Mouse (Mus musculus) heart, postnatal 4 days (tissue): ENCODE results near the gene Taok2. TPM values are rescaled to one million over a fixed set of nuclear protein-coding genes. Genes with fewer than 3 reads are reported as not detected.
A peak's percentile ranks its signal among the peaks of the same experiment; 100 is the strongest.

Experiments used
- DNase-seq: peaks from one replicate; pipeline ENCODE4 v3.0.0; 2021
- total RNA-seq, 2 experiments: library from RNA; stranded (reverse); gene quantifications; 2 replicates each; pipeline ENCODE4 v1.2.3; 2021

Gene Taok2
- total RNA-seq, 2 experiments from 2014 or later = 65.0 to 66.5 TPM

DNA sequence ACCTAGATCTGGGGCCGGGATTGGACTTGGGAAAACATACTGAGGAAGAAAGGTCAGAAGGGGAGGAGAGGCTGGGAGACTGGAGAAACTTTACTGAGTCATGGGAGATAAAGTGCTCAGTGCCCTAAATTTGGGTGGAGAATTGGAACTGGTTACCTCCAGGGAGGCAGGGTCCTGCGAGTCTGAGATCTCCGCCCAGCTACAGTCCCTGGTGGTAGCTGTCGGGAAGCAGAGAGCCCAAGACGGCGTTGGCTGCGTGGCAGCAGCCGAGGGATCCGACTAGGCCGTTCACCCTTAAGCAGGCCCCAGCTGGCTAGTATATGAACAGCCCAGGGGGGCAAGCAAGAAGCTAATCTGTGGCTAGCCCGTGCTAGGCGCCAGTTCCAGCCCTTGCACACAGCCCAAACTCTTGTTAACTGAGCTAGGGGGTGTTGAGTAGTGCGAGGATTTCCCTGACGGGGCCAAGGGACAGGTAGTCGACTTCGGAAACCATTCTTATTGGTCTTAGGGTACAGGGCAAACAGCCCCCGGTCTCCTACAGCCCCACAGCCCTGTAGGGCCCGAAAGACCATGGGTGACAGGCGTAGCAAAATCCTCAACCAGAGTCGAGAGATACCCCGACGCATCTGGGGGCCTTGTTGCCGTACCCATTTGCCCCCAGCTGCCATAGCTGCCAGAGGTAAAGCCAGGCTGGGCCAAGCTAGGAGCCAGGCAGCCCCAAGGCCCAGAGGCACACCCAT, 14.6 kb downstream of the Taok2 start:
- DNase-seq = no peak

DNA sequence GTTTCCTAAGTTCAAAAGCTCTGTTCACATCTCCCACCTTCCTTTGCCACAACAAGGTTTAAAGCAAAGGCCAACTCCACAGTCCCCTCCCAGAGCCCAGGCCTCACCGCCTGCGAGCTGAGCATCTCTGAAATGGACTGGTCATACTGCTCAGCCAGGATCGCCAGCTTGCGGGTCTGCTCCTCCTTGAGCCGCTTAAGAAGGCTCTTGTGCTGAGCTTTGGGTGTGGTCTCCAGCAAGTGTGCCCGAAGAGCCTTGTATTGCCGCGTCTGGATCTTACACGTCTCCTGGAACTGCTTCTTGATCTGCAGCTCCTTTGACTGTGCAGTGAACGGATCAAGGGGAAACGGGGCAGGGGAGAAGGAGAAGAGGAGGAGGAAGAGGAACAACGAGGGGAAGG, 16.5 kb downstream of the Taok2 start:
- no peak for DNase-seq

DNA sequence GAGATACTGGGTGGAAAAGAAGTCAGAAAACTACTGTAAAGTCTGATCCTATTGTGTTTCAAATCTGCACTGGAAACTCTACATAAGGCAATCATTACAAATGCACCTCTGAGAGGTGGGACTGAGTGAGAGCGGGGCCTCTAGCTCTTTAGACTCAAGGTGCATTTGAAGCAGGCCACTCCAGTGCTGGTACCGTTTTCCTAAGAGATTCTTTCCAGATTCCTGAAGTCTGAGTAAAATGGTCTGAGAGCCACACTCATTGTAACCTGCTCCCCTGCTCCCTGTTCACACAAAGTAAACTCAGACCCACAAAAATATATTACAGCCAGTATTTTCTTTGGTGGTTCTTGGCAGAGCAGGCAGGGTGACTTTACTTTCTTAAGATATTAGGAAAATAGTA, 17.0 kb downstream of the Taok2 start:
- DNase-seq = no peak

DNA sequence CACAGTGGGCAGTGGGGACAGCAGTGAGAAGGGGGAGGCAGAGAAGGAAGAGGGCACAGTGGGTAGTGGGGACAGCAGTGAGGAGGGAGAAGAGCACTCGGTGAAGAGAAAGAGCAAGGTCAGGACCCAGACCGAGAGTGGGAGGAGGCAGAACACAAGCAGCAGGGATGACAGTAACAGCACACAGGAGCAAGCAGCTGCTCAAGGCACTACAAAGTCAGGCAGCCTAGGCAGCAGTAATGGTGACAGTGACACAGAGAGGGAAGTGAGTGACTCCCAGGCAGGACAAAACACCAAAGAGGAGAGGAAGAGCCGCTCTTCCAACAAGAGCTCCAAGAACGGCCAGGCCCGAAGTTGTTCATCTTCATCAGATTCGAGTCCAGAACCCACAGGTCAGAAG, 20.7 kb downstream of the Taok2 start:
- DNase-seq = no peak

DNA sequence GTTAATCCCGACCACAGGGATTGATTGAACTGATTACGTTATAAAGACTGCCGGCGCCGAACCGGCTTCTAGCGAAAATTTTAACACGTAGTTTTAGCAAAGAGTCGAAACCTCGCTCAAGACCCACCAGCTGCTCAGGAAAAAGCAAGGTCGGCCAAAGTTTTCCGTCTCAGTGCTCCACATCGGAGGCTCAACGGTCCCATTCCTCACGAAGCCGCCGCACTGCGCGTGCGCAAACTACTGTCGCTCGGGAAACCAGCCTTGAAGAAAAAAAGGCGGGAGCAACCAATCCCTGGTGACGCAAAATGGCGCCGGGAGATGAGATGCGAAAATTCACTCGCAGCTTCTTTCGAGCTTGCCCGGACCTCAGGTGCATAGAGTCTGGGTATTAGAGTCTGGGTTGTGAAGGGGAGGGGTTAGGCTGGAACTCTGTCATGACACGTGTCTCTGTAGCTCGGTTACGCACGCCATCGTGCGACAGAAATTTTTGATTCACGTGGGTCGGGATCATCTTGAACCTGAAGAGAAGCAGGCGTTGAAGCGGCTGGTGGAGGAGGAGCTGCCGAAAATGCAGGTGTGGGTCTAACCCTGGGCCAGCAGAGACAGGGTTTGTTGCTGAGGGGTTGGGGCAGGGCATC, 22.2 kb downstream of the Taok2 start, which contains the start of gene Ino80e:
Gene Ino80e (minus strand): TSS at position 231 of the 638 bp plus-strand sequence.
- DNase-seq = peak; percentile 96

DNA sequence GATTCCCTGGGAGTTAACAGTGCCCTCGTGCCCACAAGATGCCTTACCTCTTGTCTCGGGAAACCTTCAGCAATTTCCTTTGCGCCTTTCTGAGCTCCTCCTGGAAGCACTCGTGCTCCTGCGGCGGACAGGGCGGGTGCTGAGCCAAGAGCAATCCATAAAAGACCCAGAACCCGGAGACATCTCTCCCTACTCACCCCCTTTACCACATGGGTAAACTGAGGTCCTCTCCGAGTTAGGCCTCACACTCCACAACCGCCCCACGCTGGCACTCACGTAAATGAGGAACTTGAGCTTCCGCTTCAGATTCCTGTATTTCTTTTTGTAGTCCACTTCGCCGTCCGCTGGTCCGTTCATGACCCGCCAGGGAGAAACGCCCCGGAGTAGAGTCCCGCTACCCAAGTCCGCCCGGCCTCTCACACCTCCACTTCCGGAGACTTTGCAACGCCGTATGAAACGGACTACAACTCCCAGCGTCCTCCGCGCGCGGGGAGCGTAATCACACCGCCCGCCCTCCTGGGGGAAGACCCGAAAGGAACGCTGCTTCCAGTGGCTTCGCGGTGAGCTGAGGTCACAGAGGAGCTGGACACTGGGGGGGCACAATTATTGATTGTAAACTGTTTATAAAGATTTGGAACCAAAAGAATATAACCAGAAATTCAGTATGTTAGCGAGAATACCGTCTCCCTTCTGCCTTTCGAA, 22.9 kb downstream of the Taok2 start, which contains the start of gene Hirip3:
Gene Hirip3 (plus strand): TSS at position 544 of the 702 bp plus-strand sequence.
- peak; percentile 96 for DNase-seq

DNA sequence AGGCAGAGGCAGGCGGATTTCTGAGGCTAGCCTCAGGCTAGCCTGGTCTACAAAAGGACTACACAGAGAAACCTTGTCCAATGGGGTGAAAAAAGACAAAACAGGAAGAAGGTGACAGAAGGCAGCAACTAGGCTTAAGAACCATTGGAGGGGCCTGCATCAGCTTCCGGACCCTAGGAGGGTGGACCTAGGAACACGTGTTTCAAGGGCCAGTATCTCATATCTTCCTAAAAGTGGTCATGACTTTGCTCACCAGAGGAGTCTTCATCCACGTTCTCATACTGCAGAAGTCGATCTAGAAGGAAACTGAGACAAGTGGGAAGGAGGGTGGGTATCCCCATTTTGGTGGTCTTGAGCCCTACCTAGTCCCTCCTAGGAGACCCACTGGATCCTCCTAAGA, 23.5 kb downstream of the Taok2 start:
- no peak for DNase-seq

DNA sequence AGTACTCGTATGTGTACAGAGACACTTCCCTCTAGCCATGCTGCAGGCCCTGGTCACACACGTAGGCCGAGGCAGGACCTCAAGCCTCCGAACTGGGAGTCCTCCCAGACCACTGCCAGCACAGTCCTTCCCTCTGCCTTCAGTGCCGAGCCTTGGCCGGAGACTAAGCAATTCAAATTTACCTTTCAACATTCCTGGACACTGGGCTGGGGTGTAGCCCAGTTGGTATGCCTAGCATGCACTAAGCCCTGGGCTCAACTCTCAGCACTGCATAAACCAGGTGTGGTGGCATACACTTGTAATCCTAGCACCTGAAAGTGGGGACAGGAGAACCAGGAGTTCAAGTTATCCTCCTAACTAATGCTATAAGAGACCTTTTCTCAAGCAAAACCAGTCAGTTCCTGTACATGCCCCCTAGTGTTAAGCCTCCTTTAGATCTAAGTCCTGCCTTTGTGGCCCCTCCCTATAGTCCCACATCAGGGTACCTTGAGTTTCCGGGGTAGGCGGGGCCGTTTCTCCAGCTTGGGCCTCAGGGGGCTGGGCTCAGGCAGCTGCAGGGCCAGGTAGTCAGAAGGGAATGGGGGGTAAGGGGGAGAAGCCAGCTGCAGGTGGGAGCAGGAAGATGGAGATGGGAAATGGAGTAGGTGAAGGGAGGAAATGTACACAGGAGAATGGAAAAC, 27.6 kb downstream of the Taok2 start:
- no peak for DNase-seq

DNA sequence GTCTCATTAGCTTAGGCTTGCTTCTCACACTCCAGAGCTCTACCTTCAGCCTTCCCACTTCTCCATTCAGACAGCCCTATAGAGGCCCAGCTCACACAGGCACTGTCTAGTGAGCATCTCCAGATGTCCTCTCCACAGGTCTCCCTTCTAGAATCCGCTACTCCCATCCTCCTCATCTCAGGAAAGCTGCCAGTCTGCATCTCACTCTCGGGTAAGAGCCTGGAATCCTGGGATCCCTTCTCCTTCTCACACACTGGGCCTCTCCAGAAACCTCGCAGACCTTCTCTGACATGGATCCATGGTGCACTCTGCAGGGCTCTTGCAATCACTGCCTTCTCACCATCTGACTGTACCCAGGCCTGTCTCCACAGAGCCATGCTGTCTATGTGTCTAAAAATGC, 28.9 kb downstream of the Taok2 start:
- DNase-seq = no peak

DNA sequence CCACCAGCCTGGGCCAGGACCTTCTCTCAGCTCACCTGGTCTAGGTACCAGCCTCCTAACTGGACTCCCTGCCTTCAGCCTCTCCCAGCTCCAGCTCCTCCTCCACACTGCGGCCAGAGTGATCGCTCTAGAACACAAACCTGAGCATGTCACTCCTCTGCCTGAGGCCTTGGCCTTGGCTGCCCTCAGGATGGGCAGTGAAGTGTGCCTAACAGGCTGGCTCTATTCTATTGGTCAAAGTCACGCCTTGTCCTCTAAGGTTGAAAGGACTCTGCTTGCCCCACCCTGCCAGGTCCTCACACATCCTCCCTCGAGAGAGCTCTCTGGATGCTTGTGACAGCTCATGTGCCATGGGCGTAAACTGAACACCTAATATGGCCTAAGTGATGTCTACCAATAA, 31.0 kb downstream of the Taok2 start:
- no peak for DNase-seq

DNA sequence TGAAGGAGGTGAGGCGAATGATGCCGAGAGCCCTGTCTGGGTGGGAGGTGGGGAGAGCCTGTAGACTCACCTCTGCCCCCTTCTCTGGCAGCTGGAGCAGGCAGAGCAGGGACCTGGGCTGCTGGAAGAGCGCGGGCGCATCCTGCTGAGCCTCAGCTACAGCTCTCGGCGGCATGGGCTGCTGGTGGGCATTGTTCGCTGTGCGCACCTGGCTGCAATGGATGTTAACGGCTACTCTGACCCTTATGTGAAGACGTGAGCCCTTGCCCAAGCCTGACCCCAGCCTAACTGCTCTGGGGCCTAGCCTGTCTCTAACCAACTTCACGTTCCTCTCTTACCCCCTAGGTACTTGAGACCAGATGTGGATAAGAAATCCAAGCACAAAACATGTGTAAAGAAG, 33.3 kb downstream of the Taok2 start:
- DNase-seq = no peak

DNA sequence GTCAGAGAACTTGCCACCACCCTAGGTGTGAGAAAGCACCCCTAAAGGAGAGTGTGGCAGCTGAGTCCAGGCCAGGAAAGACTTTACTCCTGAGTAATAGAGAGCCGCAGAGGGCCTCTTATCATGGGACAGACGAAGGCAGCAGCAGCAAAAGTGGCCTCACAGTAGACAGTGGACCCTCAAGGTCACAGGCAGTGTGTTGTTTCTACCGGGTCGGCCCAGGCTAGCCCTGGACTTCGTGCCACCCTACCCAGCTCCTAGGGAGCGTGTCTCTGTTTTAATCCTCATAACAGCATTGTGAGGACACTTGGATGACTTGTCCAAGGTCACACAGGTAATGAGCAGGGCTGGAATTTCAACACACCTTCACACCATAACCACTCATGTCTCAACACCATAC, 34.3 kb downstream of the Taok2 start:
- no peak for DNase-seq

DNA sequence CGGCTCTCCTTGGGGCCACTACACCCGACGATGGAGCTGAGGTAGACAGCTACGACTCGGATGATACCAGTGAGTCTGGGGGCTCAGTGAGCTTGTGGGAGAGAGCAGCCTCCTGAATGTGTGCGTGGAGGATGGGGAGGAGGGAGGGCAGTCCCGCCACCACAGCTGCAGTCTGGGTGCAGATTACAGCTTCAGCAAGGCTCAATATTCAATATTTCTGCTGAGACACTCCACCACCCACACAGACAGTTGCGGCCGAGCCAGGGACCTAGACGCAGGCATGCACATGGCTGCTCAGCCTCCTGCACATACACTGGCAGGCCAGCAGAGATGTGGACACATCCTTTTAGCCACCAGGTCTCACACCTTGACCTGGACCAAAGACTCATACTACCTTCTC, 35.7 kb downstream of the Taok2 start:
- DNase-seq = no peak

DNA sequence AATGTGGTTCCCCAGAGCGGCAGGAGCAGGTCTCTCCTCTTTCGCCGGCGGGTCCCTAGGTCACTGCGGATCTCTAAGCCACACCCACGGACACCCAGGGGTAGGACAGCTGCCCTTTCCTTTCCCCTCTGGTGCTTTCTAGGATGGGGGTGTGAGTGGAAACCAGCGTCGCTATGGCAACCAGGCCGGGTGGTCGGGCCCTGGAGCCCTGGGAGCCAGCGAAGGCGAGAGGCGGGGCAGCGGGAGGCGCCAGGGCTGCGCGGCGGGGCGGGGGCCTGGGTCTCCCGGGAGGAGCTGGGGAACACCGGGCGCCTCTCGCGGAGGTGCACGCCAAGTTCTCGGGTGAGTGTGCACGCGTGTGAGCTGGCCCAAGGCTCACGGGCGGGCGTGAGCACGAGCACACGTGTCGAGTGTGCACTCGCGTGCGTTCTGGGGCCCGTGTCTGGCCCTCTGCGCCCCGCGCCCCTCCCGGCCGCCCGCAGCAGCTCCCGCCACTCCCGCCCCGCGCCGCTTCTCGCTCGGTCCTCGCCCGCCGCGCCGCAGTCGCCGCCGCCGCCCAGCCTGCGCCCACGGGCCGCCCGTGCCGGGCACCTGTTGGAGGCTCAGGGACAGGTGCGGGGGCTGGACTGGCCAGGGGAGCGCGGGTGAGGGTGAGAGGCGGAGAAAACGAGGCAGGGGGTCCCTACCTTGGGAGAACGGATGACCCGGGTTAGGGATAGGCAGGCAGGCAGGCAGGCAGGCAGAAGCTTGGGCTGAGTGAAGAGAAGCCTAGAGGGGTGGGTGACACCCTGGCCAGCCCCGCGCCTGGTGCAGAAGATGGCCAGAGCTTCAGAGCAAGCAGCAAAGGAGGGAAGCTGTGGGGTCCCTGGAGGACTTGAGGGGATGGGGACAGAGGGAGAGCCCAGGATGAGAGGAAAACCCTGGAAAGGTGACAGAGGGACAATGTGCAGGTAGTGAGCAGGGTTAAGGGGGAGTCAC, 36.8 kb downstream of the Taok2 start:
- no peak for DNase-seq

DNA sequence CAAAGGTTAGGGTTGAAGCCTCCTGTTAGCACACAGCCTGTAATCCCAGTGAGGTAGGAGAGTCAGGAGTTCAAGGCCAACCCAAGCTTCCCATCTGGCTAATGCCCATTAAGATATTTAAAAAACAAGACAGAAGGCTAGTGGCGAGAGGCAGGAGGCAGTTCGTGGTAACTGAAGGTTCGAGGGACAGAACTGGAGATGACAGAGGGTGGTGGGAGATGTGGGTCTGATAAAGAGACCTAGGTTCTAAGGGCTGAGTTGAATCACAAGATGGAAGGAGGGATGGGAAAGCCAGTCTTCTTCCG, 37.4 kb downstream of the Taok2 start, which contains the start of gene Doc2a:
Gene Doc2a (plus strand): TSS at position 301 of the 305 bp plus-strand sequence.
- DNase-seq = no peak

DNA sequence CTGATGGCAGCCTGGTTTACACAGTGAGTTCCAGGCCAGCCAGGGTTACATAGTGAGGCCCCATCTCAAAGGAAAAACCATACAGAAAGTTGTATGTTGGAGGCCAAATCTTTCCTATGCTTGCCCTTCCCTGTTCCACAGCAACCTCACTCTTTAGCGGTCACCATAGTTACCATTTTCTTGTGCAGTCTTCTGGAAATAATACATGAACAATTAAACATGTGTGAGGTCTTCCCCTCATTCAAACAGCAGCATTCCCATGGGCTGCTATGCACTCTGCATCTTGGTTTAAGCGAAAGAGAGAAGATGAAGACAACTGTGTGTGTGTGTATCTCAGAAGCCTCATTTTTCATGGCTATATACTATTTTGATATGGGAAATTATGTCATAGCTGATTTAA, 39.0 kb downstream of the Taok2 start:
- DNase-seq = no peak

DNA sequence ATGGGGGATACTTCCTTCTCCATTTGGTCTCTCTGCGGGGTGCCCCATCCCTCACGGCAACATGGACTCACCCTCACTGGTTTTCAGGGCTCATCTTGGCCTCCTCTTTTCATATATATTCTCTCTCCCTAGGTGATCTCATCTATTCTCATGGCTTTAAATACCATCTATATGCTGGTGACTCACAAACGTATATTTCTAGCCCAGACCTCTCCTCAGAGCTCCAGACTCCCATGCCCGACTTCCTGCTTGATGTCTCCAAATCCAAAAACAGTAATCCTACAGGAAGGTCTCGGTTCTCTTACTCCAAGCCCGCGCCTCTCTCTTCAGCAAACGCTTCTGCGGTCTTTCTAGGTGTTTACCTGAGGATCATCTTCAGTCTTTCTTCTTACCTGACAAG, 41.2 kb downstream of the Taok2 start:
- DNase-seq = no peak

DNA sequence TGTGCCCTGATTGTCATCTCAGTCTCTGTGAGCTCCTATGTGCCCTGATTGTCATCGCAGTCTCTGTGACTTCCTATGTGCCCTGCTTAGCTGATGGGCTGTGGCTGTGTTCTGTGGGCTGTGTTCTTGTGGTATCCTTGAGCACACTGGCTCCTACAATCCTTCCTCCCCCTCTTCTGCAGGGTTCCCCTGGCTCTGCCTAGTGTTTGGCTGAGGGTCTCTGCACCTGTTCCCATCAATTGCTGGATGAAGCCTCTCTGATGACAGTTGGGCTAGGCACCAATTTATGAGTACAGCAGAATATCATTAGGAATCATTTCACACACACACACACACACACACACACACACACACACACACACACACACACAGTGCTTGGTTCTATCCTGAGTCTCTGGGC, 51.2 kb downstream of the Taok2 start:
- DNase-seq = no peak

DNA sequence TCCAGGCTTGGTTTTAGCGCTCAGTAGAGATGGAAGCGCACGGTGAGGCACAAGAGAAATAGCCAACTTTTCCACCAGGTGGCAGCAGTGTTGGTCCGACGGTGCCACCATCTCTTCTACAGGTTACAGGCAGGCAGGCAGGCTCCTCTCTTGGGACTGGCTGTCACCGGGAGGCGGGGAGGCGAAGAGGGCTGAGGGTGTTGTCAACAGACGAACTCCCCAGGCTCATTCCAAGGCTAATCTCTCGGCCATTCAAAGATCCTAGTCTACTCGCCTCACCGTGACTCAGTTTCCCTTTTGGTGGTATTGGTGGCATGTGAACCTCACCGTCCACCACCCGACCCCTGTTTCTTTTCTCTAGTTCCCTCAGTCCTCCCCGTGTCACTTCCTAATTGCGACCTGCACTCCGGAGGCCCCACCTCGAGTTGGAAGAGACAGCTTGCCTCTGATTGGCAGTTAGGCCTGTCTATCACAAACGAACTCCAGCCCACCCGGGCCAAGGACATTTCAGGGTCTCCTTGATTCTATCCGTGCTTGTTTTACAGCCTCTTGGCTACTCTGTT, 52.4 kb downstream of the Taok2 start:
- DNase-seq = peak; percentile 86

DNA sequence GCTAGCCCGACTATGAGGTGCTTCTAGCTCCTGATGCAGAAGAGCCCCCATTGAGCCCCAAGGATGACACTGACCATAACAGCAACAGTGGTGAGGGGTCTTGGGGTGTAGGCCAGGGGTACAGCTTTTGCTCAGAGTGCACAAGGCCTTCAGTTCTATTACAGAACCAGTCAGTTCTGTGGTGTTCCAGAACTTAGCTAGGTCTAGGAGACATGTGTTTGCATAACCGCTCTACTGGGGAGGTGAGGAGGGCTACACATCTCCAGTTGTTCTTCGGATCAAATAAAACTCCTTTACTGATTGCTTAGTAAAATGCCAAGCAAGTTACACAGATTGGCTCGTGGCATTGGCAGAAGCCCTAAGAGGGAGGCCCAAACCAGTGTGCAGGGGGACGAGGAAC, 53.0 kb downstream of the Taok2 start, which contains the start of gene 4930451I11Rik:
Gene 4930451I11Rik (minus strand): TSS at position 101 of the 400 bp plus-strand sequence.
- no peak for DNase-seq

DNA sequence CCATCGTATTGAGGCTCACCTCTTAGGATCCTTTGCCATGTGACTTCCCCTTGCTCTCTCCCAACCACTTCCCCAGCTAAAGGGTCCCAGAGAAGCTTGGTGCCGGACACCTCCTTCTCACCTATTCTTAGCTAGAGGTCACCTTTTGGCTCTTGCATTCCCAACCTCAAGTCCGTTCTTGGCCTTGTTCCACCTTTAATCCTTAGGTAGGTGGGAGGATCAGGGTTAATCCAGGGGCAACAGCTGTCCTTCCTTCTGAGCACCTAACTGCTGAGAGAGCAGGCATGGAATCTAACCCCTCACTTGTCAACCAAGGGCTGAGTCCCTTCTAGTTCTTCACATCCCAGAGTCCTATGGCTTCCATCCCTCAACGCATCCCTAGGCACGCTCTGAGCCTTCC, 58.6 kb downstream of the Taok2 start:
- no peak for DNase-seq
